Mouse (Mus musculus) gastrocnemius, adult 18-20 months (tissue): ENCODE data around the gene C2cd2. TPM values are rescaled to one million over a fixed set of nuclear protein-coding genes. Genes with fewer than 3 reads are reported as not detected.

ENCODE experiments used
- DNase-seq: peaks from one replicate; pipeline ENCODE4 v3.0.0; 2021; ENCODE audit warnings: low spot score
- total RNA-seq, 2 experiments: library from RNA; stranded (reverse); gene quantifications; 2 replicates each; pipeline ENCODE4 v1.2.3; 2021

The C2cd2 gene
- total RNA-seq, 2 experiments from 2014 or later, result 172 to 210 TPM

DNA sequence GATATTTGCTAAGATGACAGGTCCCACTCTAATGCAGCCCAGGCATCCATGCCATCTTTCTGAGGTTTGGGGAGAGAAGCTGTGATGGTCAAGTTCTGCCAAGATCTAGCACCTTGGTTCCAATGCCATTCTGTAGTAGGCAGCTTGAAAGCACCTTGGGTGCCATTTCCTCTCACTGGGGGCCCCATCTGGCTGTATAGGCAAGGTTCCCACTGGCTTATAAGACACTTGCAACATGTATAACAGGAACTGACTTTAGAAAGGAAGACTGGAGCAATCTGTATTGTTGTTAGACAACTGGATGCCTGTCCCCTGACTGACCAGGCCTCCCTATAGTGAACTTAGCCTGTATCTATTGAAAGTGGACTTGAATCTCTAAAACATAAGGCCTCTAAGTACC, 74.6 kb downstream of the C2cd2 start:
- DNase-seq, result no peak

DNA sequence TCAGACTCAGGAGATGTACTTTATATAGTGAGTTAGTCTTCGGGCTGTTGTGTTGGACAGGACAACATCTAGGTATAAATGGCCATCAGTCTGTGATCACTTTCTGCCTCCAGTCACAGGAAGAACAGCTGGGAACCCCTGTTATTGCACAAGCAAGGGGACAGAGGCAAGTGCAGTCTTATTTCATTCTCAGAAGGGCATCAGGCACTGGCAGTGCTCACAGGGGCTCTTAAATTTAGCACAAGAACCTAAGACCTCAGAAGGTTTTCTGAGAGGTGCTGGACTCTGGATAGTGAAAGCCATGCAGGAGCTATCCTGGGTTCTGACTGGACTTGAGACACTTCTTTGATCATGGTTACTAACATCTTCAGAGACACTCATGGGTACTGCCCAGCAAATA, 78.7 kb downstream of the C2cd2 start:
- peak; percentile 51 for DNase-seq

DNA sequence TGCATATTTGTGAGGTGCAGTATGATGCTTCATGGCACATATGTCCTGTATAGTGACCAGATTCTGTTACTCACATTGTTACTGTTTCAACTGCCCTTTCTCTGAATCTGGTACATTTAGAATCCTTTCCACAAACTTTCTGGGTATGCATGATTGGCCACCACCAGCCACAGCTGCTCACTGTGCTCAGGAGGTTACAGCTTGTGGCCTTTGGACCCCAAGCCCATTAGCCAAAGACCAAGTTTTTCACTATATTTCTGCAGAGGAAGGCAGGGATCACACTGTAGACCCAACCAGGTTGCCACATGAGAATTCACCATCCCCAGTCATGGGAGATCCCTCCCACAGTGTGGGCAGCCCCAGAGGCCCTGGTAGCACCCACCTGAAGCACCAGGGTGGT, 79.5 kb downstream of the C2cd2 start:
- no peak for DNase-seq

DNA sequence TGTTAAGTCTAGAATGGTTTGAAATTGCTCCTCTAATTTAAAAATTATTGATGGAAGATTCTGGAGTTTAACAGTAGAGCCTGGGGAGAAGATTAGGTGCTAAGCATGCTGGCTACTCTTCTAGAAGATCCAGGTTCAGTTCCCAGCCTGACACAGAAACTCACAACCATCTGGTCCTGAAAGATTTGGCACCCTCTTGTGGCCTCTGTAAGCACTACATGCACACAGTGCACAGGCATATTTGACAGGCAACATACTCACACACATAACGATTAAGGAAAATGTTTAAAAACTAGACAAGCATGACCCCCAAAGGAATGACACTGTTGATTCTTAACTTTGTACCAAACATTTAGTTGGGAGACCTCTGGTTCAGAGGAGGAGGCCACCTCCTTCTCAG, 83.3 kb downstream of the C2cd2 start:
- DNase-seq, result peak; percentile 62

DNA sequence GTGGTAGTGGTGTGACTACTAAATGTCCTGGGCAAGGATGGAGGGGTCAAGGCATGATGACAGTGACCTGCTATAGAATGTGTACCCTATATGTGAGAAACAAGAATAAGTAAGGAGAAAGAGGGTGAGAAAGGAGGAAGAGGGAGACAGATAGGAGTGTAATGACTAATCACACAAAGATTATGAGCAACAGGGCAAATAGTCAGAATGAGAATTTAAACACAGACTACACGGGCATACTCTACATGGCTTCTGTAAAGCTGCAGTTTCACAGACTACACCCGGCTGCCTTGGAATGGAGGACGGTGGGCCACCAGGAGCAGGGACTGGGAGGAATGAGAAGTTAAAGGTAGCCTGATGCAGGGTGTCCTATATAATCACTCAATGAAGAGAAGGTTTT, 84.9 kb downstream of the C2cd2 start:
- no peak for DNase-seq

DNA sequence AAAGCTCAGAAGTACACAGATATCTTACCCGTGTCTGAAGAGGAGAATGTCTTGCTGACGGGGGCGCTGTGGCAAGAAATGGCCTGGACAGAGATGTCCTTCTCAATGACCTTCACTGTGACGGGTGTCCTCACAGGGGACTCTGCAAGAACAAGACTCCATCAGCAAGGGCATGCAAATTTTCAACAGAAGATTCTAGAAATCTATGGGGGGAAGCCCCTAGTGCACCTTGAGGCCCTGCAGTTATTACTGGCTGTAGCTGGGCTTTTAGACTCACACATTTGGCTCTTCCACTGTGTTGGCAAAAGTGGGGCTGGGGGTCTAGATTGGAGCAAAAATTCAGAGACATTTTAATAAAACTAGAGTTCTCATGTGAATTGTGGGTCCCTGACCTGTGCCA, 87.3 kb downstream of the C2cd2 start:
- no peak for DNase-seq

DNA sequence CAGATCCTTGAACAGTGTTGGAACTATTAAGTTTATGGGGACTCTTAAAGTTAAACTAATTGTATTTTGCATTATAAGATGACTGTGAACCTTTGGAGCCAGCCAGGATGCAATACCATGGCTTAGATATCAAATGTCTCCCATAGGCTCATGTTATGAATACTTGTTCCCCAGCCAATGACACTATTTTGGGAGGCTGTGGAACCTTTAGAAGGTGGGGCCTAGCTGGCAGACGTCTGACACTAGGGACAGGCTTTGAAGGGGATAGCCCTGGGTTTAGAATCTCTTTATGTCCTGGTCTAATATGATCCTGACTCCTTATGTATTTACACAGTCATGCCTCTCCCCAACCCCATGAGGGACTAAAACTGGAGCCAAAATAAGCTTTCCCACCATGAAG, 88.0 kb downstream of the C2cd2 start:
- DNase-seq, result peak; percentile 69

DNA sequence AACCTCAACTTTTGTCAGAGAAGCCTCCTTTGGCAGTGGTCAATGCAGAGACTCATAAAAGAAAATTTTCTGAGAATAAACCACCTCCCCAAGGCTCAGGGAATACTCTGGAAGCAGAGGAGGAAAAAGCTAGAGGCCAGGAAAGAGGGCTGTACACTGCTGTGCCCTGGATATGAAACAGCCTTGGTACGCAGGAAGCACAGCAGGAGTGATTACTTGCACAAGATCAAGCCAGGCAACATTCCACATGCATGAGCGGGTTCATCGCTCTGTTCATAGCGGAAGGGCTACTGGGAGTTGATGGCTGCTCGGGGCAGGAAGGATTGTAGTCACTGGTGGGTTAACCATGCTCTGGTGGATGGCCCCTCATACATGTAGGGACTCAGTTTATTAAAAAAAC, 89.7 kb downstream of the C2cd2 start:
- no peak for DNase-seq

DNA sequence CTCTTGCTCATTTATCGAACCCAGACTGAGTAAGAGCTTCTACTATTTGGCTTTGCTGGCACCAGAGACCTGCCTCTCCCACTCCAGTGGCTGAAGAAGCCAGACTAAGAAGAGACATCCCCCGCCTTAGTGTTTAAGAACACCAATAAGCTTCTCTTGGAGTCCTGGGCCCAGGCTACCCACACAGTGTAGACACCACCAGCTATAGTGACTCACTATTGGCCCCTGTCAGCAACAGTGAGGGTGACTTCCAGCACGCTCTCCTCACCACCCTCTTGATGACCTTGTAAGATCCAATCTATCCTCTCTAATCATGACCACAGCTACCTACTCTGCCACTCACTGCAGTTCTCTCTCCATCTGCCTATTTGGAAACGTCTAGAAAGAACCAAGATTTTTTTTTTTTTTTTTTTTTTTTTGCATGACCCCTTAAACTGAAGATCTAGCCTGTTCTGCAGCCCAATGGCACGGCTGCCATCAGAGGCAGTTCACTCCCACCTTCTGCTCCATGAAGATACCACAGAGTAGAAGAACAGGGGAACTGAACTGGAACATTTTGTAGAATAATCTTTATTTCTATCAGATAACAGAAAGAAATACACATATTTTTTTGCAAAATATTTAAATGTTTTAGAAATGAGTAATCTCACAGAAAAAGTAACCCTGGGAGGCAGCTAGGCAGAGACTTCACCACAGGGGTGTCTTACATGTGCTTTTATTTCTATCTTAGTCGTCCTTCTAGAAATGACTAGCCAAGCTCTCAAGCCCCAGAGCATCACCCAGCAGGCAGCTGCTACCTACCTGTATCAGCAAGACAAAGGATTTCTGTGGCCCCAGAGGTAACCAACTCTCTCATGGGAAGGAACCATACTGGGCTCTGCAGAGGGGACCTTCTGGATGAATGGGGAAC, 93.0 kb downstream of the C2cd2 start:
- DNase-seq, result no peak

DNA sequence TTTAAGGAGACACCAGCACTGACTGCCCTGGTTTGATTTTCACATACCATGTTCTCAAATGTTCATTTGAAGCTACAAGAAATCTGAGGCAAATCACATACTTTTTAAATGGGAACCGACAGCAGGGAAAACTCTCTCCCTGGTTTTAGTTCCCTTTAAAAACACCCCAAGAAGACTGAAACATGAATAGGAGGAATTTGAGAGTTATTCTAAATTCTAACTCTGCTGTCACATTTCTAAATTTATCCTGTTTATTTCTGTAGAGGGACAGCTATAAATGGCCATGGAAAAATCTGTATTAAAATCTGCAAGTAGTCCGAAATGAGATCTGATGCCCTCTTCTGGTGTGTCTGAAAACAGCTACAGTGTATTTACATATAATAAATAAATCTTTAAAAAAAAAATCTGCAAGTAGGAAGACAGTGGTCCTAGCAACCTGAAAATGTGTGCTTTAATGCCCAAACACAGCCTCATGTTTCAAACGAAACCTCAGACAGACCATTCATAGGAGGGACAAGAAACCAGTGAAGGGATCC, 98.4 kb downstream of the C2cd2 start:
- DNase-seq, result no peak

DNA sequence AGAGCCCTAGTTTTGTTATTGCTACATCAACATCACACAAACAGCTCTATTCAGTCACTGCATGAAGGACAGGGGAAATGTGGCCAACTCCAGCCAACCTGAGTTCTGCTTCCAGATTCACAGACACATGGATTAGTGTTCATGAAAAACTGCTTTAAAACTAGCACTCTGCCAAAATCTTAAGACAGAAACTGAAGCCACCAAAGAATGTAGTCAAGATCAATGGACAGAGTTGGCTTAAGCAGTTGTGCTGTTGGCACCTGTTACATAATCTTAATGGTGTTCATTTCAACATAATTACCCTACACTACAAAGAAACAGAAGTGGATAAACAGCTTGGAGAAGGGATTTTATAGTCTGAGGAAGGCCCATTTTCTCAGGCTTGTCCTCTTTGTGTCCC, 106.3 kb downstream of the C2cd2 start:
- no peak for DNase-seq

DNA sequence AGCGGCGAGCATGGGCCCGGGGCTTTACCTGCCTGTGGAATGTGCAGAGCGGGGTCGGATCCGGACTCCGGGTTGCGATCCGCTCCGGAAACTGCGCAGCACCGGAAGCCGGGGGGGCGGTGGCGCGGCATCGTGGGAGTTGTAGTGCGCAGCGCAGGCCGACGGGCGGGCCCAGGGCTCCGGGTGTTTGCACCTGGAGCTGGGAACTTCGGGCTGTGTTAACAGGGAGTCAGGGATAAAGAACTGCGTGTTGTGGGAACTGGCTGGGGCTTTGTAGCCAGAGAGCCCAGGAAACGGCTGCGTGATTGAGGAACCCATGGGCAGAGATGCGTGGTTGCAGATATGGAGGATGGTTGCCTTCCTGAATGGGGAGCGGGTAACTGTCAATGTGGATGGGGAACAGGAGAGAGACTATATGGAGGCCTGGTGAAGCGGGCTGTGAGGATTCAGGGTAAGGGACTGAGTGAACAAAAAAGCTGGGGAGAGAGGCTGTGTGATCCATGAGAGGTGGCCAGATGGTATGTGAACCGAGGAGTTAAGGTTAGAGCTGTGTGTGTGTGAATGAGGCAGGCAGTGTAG, 110.6 kb downstream of the C2cd2 start, which contains the start of gene Prdm15:
Prdm15 (minus strand) TSS at position 110 of the 579 bp plus-strand sequence.
- DNase-seq, result peak; percentile 89

DNA sequence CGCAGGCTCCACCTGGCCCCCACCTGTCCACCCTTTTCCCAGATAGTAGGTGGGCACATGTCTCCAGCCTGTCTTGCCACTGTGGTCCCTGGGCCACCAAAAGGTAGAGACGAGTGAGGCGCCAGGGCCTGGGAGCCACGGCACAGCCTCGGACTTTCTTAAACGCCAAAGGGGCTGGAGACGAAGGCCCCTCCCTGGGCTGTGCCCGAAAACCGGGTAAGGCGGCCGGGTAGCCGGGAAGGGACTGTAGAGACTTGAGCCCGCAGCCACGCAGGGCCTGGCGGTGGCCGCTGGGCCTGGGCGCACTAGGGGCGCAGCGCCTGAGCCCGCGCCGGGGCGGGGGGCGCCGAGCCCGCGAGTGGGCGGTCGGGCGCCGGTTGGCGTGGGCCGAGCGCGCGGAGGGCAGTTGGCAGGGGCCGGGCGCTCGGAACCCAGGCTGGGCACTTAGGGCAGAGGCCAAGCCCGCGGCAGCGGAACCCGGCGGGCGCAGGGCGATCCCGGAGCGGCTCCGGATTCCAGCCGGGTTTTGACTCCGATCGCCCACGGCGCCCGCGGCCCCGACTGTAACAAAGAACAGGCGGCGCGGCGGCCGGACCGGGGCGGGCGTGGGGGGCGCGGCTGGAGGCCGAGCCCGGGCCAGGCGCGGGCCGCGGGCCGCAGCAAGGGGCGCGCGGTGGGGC, 111.2 kb downstream of the C2cd2 start:
- peak; percentile 88 for DNase-seq

DNA sequence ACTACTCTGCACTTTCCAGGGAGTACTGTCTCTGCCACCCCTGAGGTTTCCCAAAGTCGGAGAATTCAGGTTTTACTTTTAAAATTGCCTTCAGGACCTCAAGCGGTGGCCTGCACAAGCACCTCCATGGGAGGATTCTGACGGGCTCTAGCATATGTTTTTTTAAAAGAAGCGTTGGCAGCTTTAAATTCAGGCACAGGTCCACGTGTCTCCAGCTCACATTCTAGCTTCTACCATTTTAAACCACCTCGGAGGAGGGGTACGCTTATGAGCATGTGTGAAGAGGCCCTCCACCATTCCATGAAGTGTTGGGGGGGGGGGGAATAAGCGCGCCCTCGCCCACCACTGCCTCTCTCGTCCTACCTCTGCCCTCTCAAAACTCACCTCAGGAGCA, 111.7 kb downstream of the C2cd2 start:
- DNase-seq, result peak; percentile 40

DNA sequence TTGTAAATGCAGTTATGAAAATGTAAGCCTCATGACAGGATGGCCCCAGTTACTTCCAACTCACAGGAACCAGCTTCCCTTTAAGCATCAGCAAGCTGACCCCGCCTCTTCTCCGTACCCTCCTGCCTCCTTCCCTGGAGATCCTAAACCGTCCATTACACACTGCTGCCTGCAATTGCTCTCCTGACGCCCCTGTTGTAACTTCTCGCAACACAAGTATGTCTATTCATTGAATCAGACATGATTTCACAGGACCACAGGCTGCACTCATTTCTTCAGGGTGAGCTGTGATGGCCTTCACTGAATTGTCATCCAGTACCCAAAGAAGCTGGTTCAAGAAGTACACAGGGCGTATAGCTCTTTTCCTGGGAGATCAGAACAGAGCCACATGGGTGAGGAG, 113.6 kb downstream of the C2cd2 start:
- DNase-seq, result no peak

DNA sequence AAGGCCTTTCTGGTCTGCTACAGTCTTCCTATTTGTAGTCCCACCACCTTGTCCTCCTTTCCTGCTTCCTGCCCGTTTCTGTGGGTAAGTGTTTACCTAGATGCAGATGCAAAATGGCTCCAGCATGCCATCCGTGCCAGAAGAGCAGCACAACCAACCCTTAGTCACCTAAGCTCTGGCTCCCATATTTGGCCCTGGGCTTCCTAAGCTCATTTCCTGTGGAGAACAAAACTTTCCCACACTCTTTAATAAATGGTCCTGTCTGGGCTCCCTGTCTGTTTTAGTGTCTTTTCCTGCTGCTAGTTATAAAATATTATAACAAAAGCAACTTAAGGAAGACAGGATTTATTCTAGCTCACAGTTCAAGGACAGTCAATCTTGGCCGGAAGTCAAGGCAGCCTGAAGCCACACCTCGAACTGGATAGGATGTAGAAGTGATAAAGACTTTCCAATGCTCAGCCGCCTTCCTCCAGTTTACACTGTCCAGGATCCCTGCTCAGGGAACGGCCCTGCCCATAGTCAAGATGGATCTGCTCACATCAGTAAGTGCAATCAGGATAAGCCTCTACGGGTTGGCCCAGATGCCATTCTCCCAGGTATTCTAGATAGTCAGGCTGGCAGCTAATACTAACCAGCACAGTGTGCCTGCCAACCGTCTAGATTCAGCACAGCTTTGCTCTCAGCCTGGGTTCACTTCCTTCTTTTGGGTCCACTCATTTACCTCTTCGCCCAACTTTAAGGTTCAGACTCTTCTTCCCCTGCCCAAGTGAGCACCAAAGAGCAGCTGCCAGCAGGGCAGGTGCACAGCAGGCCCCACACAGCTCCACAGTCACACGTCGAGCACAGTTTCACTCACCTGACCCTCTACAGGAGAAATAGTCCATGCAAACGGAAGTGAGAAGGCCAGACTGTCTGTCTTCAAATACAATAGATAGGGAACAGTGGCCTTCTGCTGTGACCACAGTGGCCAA, 117.1 kb downstream of the C2cd2 start:
- DNase-seq, result no peak

DNA sequence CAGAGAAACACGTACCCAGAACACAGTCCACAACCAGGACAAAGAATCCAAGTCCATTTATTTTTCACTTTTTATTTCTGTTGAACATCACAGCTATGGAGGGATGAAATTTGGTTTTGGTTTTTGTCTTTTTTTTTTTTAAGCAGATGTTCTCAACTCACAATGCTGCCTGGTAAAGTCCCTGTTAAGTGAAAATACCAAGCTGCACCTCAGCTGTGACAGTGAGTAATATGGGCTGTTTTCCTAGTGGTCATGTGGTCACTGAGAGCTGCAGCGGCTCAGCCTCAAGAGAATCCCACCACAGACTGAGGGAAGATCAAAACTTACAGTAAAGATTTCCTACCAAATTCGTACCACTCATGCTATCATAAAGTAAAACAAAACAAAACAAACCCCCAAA, 130.2 kb downstream of the C2cd2 start:
- no peak for DNase-seq

DNA sequence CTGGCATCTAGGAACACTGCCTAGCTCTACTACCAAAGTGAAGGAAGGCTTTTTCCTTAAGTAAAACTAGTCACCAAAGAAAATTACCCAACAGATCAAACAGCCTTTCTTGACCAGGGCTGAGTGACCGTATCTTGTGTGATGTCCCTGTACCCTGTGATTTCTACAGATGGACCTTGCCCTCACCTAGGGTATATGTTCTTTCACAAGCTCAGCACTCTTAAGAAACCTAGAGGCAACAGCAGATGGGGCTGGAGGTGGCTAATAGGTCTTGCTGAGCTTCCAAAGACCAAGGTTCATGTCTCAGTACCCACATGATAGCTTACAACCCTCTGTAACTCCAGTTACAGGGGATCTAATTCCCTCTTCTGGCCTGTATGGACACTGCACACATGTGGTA, 134.2 kb downstream of the C2cd2 start:
- DNase-seq, result no peak

DNA sequence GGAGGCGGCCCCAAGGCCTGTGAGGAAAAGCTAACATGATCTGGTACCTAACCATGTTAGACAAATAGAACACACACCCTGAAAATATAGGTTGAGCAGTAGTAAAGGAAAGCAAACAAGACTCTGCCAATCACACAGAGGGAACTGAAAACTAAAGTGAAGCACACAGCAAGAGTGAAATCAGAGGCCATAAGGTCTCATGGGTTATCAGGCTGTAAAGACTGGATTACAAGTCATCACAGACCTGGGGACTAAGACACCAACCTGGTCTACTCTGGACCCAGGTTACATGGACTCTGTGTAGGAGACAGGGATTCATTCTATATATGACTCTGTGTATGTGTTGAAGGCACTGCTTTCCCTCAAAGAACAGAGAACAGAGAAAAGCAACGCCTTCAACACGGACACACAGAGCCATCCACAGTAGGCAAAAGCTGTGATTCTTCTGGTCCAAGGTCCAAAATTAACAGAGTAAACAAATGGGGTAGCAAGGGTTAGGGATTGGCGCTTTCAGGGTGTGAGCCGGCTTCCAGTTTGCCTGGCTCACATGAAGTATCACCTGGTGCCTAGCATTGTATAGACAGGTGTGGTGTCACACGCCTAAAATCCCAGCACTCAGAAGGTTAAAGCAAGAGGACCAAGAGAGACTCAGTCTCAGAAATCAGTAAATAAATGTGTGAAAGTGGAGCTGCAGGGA, 138.9 kb downstream of the C2cd2 start:
- no peak for DNase-seq

DNA sequence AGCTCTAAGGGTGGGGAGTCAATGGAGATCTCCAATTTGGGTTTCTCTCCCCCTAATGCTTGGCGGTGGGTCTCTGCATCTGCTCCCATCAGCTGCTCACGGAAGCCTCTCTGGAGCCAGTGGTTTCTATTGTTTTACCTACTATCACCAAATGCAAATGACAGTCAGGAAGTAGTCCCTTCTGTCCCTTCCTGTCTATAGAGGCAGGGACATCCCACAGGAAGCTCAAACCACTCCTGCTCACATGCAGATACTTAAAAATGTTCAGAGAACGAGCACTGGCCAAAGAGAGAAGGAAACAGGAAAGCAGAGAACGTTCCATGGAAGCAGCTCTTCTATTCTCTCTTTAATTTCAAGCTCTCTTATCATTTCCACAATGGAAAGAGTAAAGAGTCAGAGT, 142.9 kb downstream of the C2cd2 start:
- DNase-seq, result no peak
